Mouse (Mus musculus) brain, adult 2 months (tissue): ENCODE results near the gene Rap1gap2.

ENCODE experiments used
- DNase-seq: peaks from one replicate; pipeline ENCODE4 v3.0.0; 2011; ENCODE audit warnings: low read depth, low spot score

The Rap1gap2 gene

GRCm38 (mm10) chr11:74610545-74611176 lies at the start of gene Rap1gap2:
Gene Rap1gap2, minus strand, starts transcription at chr11:74610915.
- DNase-seq, result peak; percentile 53

- no peak for DNase-seq
These were observed 49.6 kb upstream of the Rap1gap2 start for GRCm38 (mm10) chr11:74660336-74660735.

GRCm38 (mm10) chr11:74655941-74656340 lies 45.2 kb upstream of the Rap1gap2 start:
- DNase-seq, result no peak

GRCm38 (mm10) chr11:74653385-74653784 lies 42.7 kb upstream of the Rap1gap2 start:
- DNase-seq, result no peak

- DNase-seq, result peak; percentile 52
These were observed 42.1 kb upstream of the Rap1gap2 start for GRCm38 (mm10) chr11:74652791-74653191.

GRCm38 (mm10) chr11:74650576-74651100 lies 39.9 kb upstream of the Rap1gap2 start:
- DNase-seq, result no peak

GRCm38 (mm10) chr11:74649647-74650551 lies 39.2 kb upstream of the Rap1gap2 start:
- DNase-seq, result peak; percentile 43

GRCm38 (mm10) chr11:74649095-74649646 lies 38.5 kb upstream of the Rap1gap2 start, which contains the start of gene Cluh:
Gene Cluh, plus strand, starts transcription at chr11:74649495.
- DNase-seq, result peak; percentile 98

GRCm38 (mm10) chr11:74648676-74649075 lies 38.0 kb upstream of the Rap1gap2 start:
- DNase-seq, result no peak

- DNase-seq, result no peak
These were observed 37.3 kb upstream of the Rap1gap2 start for GRCm38 (mm10) chr11:74647966-74648365.

- no peak for DNase-seq
These were observed 28.9 kb upstream of the Rap1gap2 start for GRCm38 (mm10) chr11:74639628-74640027.

- DNase-seq, result no peak
These were observed 28.2 kb upstream of the Rap1gap2 start for GRCm38 (mm10) chr11:74638791-74639411.

GRCm38 (mm10) chr11:74637971-74638790 lies 27.5 kb upstream of the Rap1gap2 start:
- DNase-seq, result peak; percentile 94

- peak; percentile 49 for DNase-seq
These were observed 26.8 kb upstream of the Rap1gap2 start for GRCm38 (mm10) chr11:74637486-74637885.

- peak; percentile 89 for DNase-seq
These were observed 24.0 kb upstream of the Rap1gap2 start for GRCm38 (mm10) chr11:74634490-74635275.

- no peak for DNase-seq
These were observed 21.4 kb upstream of the Rap1gap2 start for GRCm38 (mm10) chr11:74631880-74632789.

- DNase-seq, result no peak
These were observed 16.8 kb upstream of the Rap1gap2 start for GRCm38 (mm10) chr11:74627481-74627880.

GRCm38 (mm10) chr11:74625333-74625732 lies 14.6 kb upstream of the Rap1gap2 start:
- no peak for DNase-seq

- no peak for DNase-seq
These were observed 13.0 kb upstream of the Rap1gap2 start for GRCm38 (mm10) chr11:74623693-74624092.
